Mouse (Mus musculus) splenic B cell, adult 2 months (primary cell): Measurements from ENCODE around the gene Rcc2.

Experiments
- DNase-seq: peaks from one replicate; pipeline ENCODE4 v3.0.0-alpha.2; 2011; ENCODE audit warnings: low read depth, low spot score
- H3K27me3 ChIP-seq: 2 replicates; pipeline ENCODE4 v1.6.1; 2012; ENCODE audit warnings: mild to moderate bottlenecking, low read length, moderate library complexity, mixed read lengths; ENCODE audit not compliant: control insufficient read depth, poor library complexity, insufficient read depth, severe bottlenecking
- H3K36me3 ChIP-seq: 2 replicates; pipeline ENCODE4 v1.6.1; 2012; ENCODE audit warnings: mild to moderate bottlenecking, low read length, moderate library complexity, mixed read lengths; ENCODE audit not compliant: control insufficient read depth, poor library complexity, insufficient read depth, severe bottlenecking

Rcc2 gene

DNA sequence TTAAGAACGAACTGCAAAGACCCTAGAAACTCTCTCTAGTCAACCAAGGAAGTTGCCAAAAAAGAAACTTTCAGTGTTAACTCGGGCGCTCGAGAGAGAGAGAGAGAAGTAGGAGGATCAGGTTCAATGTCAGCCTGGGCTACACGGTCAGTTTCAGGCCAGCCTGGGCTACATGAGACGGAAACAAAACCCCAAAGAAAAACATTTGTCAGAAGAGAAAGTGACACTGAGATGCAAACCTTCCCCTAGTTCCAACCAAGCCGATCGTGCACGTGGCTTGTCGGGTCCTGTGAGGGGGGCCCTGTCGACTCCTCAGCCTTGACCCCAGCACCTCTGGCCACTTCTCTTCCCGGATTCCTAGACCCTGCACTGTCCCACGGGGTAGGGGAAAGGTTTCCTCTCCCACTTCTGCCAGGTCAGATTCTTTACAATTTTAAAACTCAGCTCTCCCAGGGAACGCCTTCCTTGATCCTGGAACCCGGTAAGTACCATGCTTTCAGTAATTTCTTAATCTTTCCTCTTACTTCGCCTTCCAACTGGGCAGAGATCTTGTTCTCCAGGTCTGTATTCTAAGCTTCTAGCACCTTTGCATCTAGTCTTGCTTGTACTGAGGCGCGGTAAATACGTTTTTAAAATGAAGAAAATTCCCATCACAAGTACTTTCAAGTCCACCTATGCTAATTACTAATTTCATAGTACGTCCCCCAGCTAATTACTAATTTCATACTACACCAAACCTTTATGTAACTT, at the start of gene Rcc2:
Rcc2 (plus strand) TSS at position 273 of the 750 bp plus-strand sequence.
- no peaks in the 10 kb centered on the region for H3K36me3 ChIP-seq
- peak; percentile 73 for DNase-seq
- H3K27me3 ChIP-seq, result no peaks in the 10 kb centered on the region

- Histone ChIP-seq H3K27me3 (no peaks in the 10 kb centered on the region), H3K36me3 (no peaks in the 10 kb centered on the region)
- DNase-seq, result no peak
Measured at GRCm38 (mm10) chr4:140653835-140654583, 46.3 kb upstream of the Rcc2 start.

- H3K27me3 ChIP-seq, result no peaks in the 10 kb centered on the region
- H3K36me3 ChIP-seq, result no peaks in the 10 kb centered on the region
Measured at GRCm38 (mm10) chr4:140654798-140655197, 45.5 kb upstream of the Rcc2 start.

DNA sequence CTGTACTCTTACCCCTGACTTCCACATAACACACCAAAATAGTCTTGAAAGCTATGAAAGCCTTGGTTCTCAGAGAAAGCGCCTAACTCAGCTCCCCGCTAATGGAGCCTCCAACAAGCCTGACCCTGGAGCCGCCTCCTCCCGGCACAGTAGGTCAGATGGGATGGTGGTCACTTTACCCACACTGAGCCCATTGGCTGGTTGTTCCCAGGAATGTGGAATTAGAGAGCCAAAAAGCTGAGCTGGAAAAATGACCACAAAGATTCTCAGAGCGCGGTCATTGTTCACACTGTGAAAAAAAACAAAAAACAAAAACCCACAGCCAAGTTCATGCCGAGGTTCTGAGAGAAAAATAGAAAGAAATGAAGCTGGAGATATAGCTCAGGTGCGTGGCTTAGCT, 43.8 kb upstream of the Rcc2 start:
- Histone ChIP-seq H3K27me3 (no peaks in the 10 kb centered on the region), H3K36me3 (no peaks in the 10 kb centered on the region)
- no peak for DNase-seq

More at GRCm38 (mm10) chr4:140654798-140655197, 45.5 kb upstream of the Rcc2 start:
- no peak for DNase-seq

- DNase-seq, result no peak
- H3K27me3 ChIP-seq, result no peaks in the 10 kb centered on the region
- H3K36me3 ChIP-seq, result no peaks in the 10 kb centered on the region
Measured at GRCm38 (mm10) chr4:140657681-140658575, 42.4 kb upstream of the Rcc2 start.

GRCm38 (mm10) chr4:140661406-140662022, 38.8 kb upstream of the Rcc2 start:
- H3K27me3 ChIP-seq, result no peaks in the 10 kb centered on the region
- no peaks in the 10 kb centered on the region for H3K36me3 ChIP-seq
- no peak for DNase-seq

DNA sequence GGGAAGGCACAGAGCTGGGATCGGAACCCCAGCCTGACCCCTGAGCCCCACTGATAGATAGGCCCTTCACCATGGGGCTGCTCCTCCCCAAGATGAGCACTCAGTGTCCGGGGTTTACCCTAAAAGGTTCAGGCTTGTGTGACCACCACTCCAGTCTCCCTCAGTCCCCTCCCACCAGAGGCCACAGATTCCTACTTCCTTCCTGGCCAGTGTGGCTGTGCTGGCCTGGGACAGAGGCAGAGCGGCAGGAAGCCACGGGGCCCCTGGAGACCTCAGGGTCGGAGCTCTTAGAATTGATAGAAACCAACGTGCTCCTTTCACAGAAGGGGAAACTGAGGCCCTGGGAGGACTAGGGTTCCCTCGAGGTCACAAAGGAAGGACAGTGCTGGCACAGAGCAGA, 37.9 kb upstream of the Rcc2 start:
- no peak for DNase-seq
- H3K27me3 ChIP-seq, result no peaks in the 10 kb centered on the region
- H3K36me3 ChIP-seq, result no peaks in the 10 kb centered on the region

- no peak for DNase-seq
- Histone ChIP-seq H3K36me3 (no peaks in the 10 kb centered on the region), H3K27me3 (no peaks in the 10 kb centered on the region)
Measured at GRCm38 (mm10) chr4:140662882-140663585, 37.3 kb upstream of the Rcc2 start.

DNA sequence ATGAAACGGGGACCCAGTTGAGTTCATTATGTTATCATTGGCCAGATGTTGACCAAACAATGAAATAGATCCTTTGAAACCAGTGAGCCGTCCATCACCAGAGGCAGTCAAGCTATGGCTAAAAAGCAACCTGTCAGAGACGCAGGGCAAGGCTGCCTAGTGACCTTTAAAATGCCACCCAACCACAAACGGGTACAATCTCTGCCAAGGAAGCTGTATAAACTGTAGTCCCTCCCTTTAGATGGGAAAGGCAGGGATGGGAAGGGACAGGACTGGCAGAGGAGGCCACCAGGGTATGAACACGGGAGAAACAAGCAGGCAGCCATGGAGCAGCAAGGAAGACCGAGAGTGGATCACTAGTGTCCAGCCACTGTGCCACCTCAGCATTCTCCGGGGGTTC, 35.3 kb upstream of the Rcc2 start:
- DNase-seq, result no peak
- no peaks in the 10 kb centered on the region for H3K36me3 ChIP-seq
- H3K27me3 ChIP-seq, result no peaks in the 10 kb centered on the region

- no peaks in the 10 kb centered on the region for H3K36me3 ChIP-seq
- no peak for DNase-seq
- H3K27me3 ChIP-seq, result no peaks in the 10 kb centered on the region
Measured at GRCm38 (mm10) chr4:140665760-140666159, 34.6 kb upstream of the Rcc2 start, which contains the start of gene Arhgef10l. TSS of gene Arhgef10l (minus strand) at chr4:140666012.

GRCm38 (mm10) chr4:140667802-140668201, 32.5 kb upstream of the Rcc2 start:
- Histone ChIP-seq H3K36me3 (no peaks in the 10 kb centered on the region), H3K27me3 (no peaks in the 10 kb centered on the region)
- DNase-seq, result no peak

DNA sequence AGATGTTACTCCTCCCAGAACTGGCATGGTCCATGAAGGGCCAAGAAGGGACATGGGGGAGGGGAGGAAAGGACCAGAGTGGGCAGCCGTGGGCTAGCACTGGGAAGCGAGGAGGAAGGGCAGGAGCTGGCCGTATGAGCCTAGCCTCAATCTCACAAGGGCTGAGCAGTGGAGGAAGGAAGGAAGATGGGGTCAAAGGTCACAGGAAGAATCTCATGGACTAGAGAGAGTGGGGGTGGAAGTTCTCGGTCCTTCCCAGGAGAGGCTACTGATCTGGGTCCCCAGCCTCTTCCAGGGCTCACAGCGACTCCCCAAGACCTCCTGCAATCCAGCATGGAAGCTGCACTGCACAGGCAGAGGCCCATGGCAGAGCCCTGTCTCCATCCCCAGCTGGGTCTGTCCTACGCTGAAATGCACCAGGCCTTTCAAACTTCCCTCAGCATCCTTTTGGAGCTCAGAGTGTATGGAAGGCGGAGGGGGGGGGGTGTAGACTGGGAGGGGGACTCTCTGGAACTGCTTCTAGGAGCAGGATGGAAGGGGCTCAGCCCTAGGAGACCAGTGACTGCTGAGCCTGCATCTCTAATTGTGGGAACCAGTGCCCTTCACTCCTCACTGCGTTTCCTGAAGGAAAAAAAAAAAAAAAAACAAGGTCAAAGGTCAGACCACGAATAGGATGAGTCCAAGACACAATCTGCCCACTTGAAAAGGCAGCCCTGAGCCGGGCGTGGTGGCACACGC, 26.6 kb upstream of the Rcc2 start:
- no peak for DNase-seq
- Histone ChIP-seq H3K27me3 (no peaks in the 10 kb centered on the region), H3K36me3 (no peaks in the 10 kb centered on the region)

GRCm38 (mm10) chr4:140674345-140674926, 25.9 kb upstream of the Rcc2 start:
- Histone ChIP-seq H3K27me3 (no peaks in the 10 kb centered on the region), H3K36me3 (no peaks in the 10 kb centered on the region)
- peak; percentile 86 for DNase-seq
